Mouse (Mus musculus): ENCODE measurements around the gene Phgdh. TPM values are rescaled to one million over a fixed set of nuclear protein-coding genes. Genes with fewer than 3 reads are reported as not detected.

Phgdh gene
- total RNA-seq, 2 experiments from 2014 or later = 1.1 to 1.9 TPM

GRCm38 (mm10) chr3:98312867-98313266 is 26.9 kb downstream of the Phgdh start:
- no peak overlapping the region for H3K4me3 ChIP-seq
- intact Hi-C loops (cut with DNase I) = loop anchor here (5.0 kb wide), 2 partner anchors 86 to 386 kb away; no protein-coding TSS in a partner anchor
- peak; percentile 47 for DNase-seq
- peak; percentile 73 for TF ChIP-seq CTCF (IDR thresholded peaks at IDR 0.05)
- H3K27ac ChIP-seq = no peak overlapping the region

- Histone ChIP-seq H3K27ac (no peak overlapping the region), H3K4me3 (no peak overlapping the region)
- TF ChIP-seq CTCF (IDR thresholded peaks at IDR 0.05) = no peak
- no peak for DNase-seq
- intact Hi-C loops (cut with DNase I) = loop anchor here (5.0 kb wide), 2 partner anchors 83 to 383 kb away; no protein-coding TSS in a partner anchor
Measured at GRCm38 (mm10) chr3:98310456-98310855, 29.3 kb downstream of the Phgdh start.

GRCm38 (mm10) chr3:98308606-98309005 is 31.2 kb downstream of the Phgdh start:
- no peak overlapping the region for H3K27ac ChIP-seq
- no peak for TF ChIP-seq CTCF (IDR thresholded peaks at IDR 0.05)
- intact Hi-C loops (cut with DNase I) = no loop called here
- DNase-seq = peak; percentile 24
- H3K4me3 ChIP-seq = no peak overlapping the region

GRCm38 (mm10) chr3:98301761-98302160 is 38.0 kb downstream of the Phgdh start:
- no peak overlapping the region for H3K4me3 ChIP-seq
- H3K27ac ChIP-seq = no peak overlapping the region
- intact Hi-C loops (cut with DNase I) = no loop called here
- TF ChIP-seq CTCF (IDR thresholded peaks at IDR 0.05) = no peak
- no peak for DNase-seq

- Histone ChIP-seq H3K27ac (no peak overlapping the region), H3K4me3 (no peak overlapping the region)
- intact Hi-C loops (cut with DNase I) = no loop called here
- no peak for TF ChIP-seq CTCF (IDR thresholded peaks at IDR 0.05)
- DNase-seq = no peak
Measured at GRCm38 (mm10) chr3:98300266-98300665, 39.5 kb downstream of the Phgdh start.

- intact Hi-C loops (cut with DNase I) = no loop called here
- no peak for TF ChIP-seq CTCF (IDR thresholded peaks at IDR 0.05)
- Histone ChIP-seq H3K27ac (no peak overlapping the region), H3K4me3 (no peak overlapping the region)
- no peak for DNase-seq
Measured at GRCm38 (mm10) chr3:98299391-98300100, 40.2 kb downstream of the Phgdh start.

GRCm38 (mm10) chr3:98295965-98296364 is 43.8 kb downstream of the Phgdh start:
- DNase-seq = no peak
- intact Hi-C loops (cut with DNase I) = no loop called here
- Histone ChIP-seq H3K27ac (no peak overlapping the region), H3K4me3 (no peak overlapping the region)
- no peak for TF ChIP-seq CTCF (IDR thresholded peaks at IDR 0.05)

- intact Hi-C loops (cut with DNase I) = no loop called here
- no peak overlapping the region for H3K27ac ChIP-seq
- no peak for TF ChIP-seq CTCF (IDR thresholded peaks at IDR 0.05)
- no peak for DNase-seq
- H3K4me3 ChIP-seq = no peak overlapping the region
Measured at GRCm38 (mm10) chr3:98291044-98291443, 48.7 kb downstream of the Phgdh start.

GRCm38 (mm10) chr3:98283205-98283604 is 56.6 kb downstream of the Phgdh start:
- H3K4me3 ChIP-seq = no peak overlapping the region
- intact Hi-C loops (cut with DNase I) = no loop called here
- DNase-seq = no peak
- no peak for TF ChIP-seq CTCF (IDR thresholded peaks at IDR 0.05)
- no peak overlapping the region for H3K27ac ChIP-seq

GRCm38 (mm10) chr3:98282422-98282821 is 57.4 kb downstream of the Phgdh start:
- no peak for TF ChIP-seq CTCF (IDR thresholded peaks at IDR 0.05)
- intact Hi-C loops (cut with DNase I) = no loop called here
- H3K27ac ChIP-seq = no peak overlapping the region
- DNase-seq = no peak
- H3K4me3 ChIP-seq = no peak overlapping the region

GRCm38 (mm10) chr3:98280933-98281678 is 58.7 kb downstream of the Phgdh start:
- TF ChIP-seq CTCF (IDR thresholded peaks at IDR 0.05) = peak; percentile 94; the same call in 1 of the 2 replicates
- intact Hi-C loops (cut with DNase I) = no loop called here
- peak; percentile 66 for DNase-seq
- Histone ChIP-seq H3K4me3 (peak overlapping the region; percentile 51), H3K27ac (peak overlapping the region; percentile 9)

- Histone ChIP-seq H3K4me3 (peak within 1 kb of the TSS; percentile 51), H3K27ac (peak within 1 kb of the TSS; percentile 9)
- peak; percentile 31 for DNase-seq
- TF ChIP-seq CTCF (IDR thresholded peaks at IDR 0.05) = no peak
- intact Hi-C loops (cut with DNase I) = no loop called here
Measured at GRCm38 (mm10) chr3:98280204-98280932, 59.4 kb downstream of the Phgdh start, which contains the start of gene Hmgcs2. Gene Hmgcs2, plus strand, starts transcription at chr3:98280435.

GRCm38 (mm10) chr3:98279682-98280081 is 60.1 kb downstream of the Phgdh start:
- H3K4me3 ChIP-seq = no peak overlapping the region
- H3K27ac ChIP-seq = no peak overlapping the region
- DNase-seq = no peak
- no peak for TF ChIP-seq CTCF (IDR thresholded peaks at IDR 0.05)
- intact Hi-C loops (cut with DNase I) = no loop called here
